Mouse (Mus musculus) hindbrain, embryonic 13.5 days (tissue): ENCODE measurements at regions not wholly inside any gene's neighbourhood (a gene's known extent, or its start where the extent isn't known, plus 50 kb on each side); places are given as distances from the start of the nearest gene placed in this dataset.
"Not testable (repeated sequence)": the region's sequence is repeated elsewhere in the genome, so short reads cannot be mapped to it uniquely, and the experiment has no call there.

Source experiments
- ATAC-seq: fragments of 200-750 bp; cut with Nextera tagmentation; 2 replicates; pipeline ENCODE4 v1.8.0; 2017; ENCODE audit warnings: moderate TSS enrichment; ENCODE audit not compliant: low FRiP score
- H3K27ac ChIP-seq: fragments of 300-500 bp; sonication (generic); 2 replicates; pipeline ENCODE4 v1.5.1; 2015; ENCODE audit warnings: inconsistent platforms, mild to moderate bottlenecking, moderate library complexity
- H3K27me3 ChIP-seq: fragments of 300-500 bp; sonication (generic); 2 replicates; pipeline ENCODE4 v1.6.1; 2015; ENCODE audit warnings: mild to moderate bottlenecking, inconsistent platforms
- H3K36me3 ChIP-seq: fragments of 300-500 bp; sonication (generic); 2 replicates; pipeline ENCODE4 v1.6.1; 2015; ENCODE audit warnings: mild to moderate bottlenecking, inconsistent platforms
- H3K4me1 ChIP-seq: fragments of 300-500 bp; sonication (generic); replicated peaks from 2 replicates; pipeline ENCODE4 v1.6.1; 2015; ENCODE audit warnings: inconsistent platforms
- H3K4me2 ChIP-seq: fragments of 300-500 bp; sonication (generic); 2 replicates; pipeline ENCODE4 v1.6.1; 2015; ENCODE audit warnings: inconsistent platforms, mild to moderate bottlenecking, moderate library complexity
- H3K4me3 ChIP-seq: fragments of 300-500 bp; sonication (generic); 2 replicates; pipeline ENCODE4 v1.5.1; 2015; ENCODE audit warnings: mild to moderate bottlenecking, inconsistent platforms
- H3K9ac ChIP-seq: fragments of 300-500 bp; sonication (generic); 2 replicates; pipeline ENCODE4 v1.6.1; 2015; ENCODE audit warnings: mild to moderate bottlenecking, inconsistent platforms
- H3K9me3 ChIP-seq: fragments of 300-500 bp; sonication (generic); 2 replicates; pipeline ENCODE4 v1.6.1; 2016; ENCODE audit warnings: inconsistent platforms
- WGBS: fragments of 180-500 bp; shearing (Covaris S2); methylation state at CpG from one replicate; pipeline ENCODE4 v1.1.7; 2015; 5-methylcytosine and 5-hydroxymethylcytosine counted together

- H3K9ac ChIP-seq = no peak overlapping the region
- no peaks in the 10 kb centered on the region for H3K36me3 ChIP-seq
- H3K4me2 ChIP-seq = no peak overlapping the region
- H3K4me1 ChIP-seq = 0 out of 2 replicates have a peak, but pooled peaks cover 2% of the 10 kb centered on the region
- no peaks in the 10 kb centered on the region for H3K9me3 ChIP-seq
- H3K4me3 ChIP-seq = no peak overlapping the region
- H3K27me3 ChIP-seq = 0 out of 2 replicates have a peak, but pooled peaks cover 3% of the 10 kb centered on the region
- no peak for ATAC-seq
- no peak overlapping the region for H3K27ac ChIP-seq
- WGBS = 71% methylated on average over 12 of the region's 12 CpGs
These were observed 292.2 kb downstream of the Setd4 start for GRCm38 (mm10) chr16:93311644-93312043.

GRCm38 (mm10) chr16:93308666-93309360 lies 295.1 kb downstream of the Setd4 start:
- no peaks in the 10 kb centered on the region for H3K27me3 ChIP-seq
- no peaks in the 10 kb centered on the region for H3K36me3 ChIP-seq
- 0 out of 2 replicates have a peak, but pooled peaks cover 2% of the 10 kb centered on the region for H3K4me1 ChIP-seq
- WGBS = 93% methylated on average over 2 of the region's 2 CpGs
- no peak for ATAC-seq
- H3K27ac ChIP-seq = no peak overlapping the region
- no peak overlapping the region for H3K4me2 ChIP-seq
- H3K9me3 ChIP-seq = no peaks in the 10 kb centered on the region
- no peak overlapping the region for H3K9ac ChIP-seq
- H3K4me3 ChIP-seq = no peak overlapping the region

GRCm38 (mm10) chr16:93306951-93307350 lies 296.9 kb downstream of the Setd4 start:
- H3K27ac ChIP-seq = no peak overlapping the region
- ATAC-seq = no peak
- H3K4me2 ChIP-seq = no peak overlapping the region
- no peaks in the 10 kb centered on the region for H3K36me3 ChIP-seq
- WGBS = 92% methylated on average over 18 of the region's 18 CpGs
- H3K4me3 ChIP-seq = no peak overlapping the region
- H3K27me3 ChIP-seq = no peaks in the 10 kb centered on the region
- H3K4me1 ChIP-seq = no peaks in the 10 kb centered on the region
- H3K9me3 ChIP-seq = no peaks in the 10 kb centered on the region
- no peak overlapping the region for H3K9ac ChIP-seq

- H3K36me3 ChIP-seq, H3K27ac ChIP-seq, H3K4me1 ChIP-seq, H3K9ac ChIP-seq, H3K9me3 ChIP-seq, H3K27me3 ChIP-seq, H3K4me2 ChIP-seq, H3K4me3 ChIP-seq, ATAC-seq: not testable (repeated sequence)
- WGBS = 42% methylated on average over 7 of the region's 7 CpGs
These were observed 297.7 kb downstream of the Setd4 start for GRCm38 (mm10) chr16:93306140-93306539.

- no peak overlapping the region for H3K4me3 ChIP-seq
- no peak for ATAC-seq
- H3K36me3 ChIP-seq = no peaks in the 10 kb centered on the region
- WGBS = 43% methylated on average over 5 of the region's 5 CpGs
- peaks cover 14% of the 10 kb centered on the region for H3K4me1 ChIP-seq
- no peak overlapping the region for H3K4me2 ChIP-seq
- H3K9me3 ChIP-seq = no peaks in the 10 kb centered on the region
- H3K27ac ChIP-seq = no peak overlapping the region
- peaks cover 66% of the 10 kb centered on the region for H3K27me3 ChIP-seq
- H3K9ac ChIP-seq = no peak overlapping the region
These were observed 309.4 kb downstream of the Setd4 start for GRCm38 (mm10) chr16:93294430-93294829.

- Histone ChIP-seq H3K27me3 (peaks cover 66% of the 10 kb centered on the region), H3K4me1 (peaks cover 14% of the 10 kb centered on the region), H3K27ac (no peak overlapping the region), H3K4me3 (no peak overlapping the region), H3K9ac (no peak overlapping the region), H3K9me3 (no peaks in the 10 kb centered on the region), H3K36me3 (no peaks in the 10 kb centered on the region), H3K4me2 (no peak overlapping the region)
- 0 out of 2 replicates have a peak, but pooled peaks have one; percentile 63 for ATAC-seq
- 23% methylated on average over 13 of the region's 13 CpGs for WGBS
These were observed 310.8 kb downstream of the Setd4 start for GRCm38 (mm10) chr16:93292965-93293653.

- no peak for ATAC-seq
- WGBS = 27% methylated on average over 14 of the region's 14 CpGs
- H3K27me3 ChIP-seq = peaks cover 70% of the 10 kb centered on the region
These were observed 311.6 kb downstream of the Setd4 start for GRCm38 (mm10) chr16:93292181-93292834.

GRCm38 (mm10) chr16:93288036-93288435 lies 315.8 kb downstream of the Setd4 start:
- H3K9me3 ChIP-seq = no peaks in the 10 kb centered on the region
- no peak overlapping the region for H3K4me3 ChIP-seq
- no peaks in the 10 kb centered on the region for H3K36me3 ChIP-seq
- no peak for ATAC-seq
- H3K27me3 ChIP-seq = peaks cover 47% of the 10 kb centered on the region
- H3K4me1 ChIP-seq = peaks cover 12% of the 10 kb centered on the region
- no peak overlapping the region for H3K4me2 ChIP-seq
- WGBS = 78% methylated on average over 3 of the region's 3 CpGs
- no peak overlapping the region for H3K27ac ChIP-seq
- H3K9ac ChIP-seq = no peak overlapping the region

More at GRCm38 (mm10) chr16:93292181-93292834, 311.6 kb downstream of the Setd4 start:
- Histone ChIP-seq H3K4me1 (peaks cover 14% of the 10 kb centered on the region), H3K9me3 (no peaks in the 10 kb centered on the region), H3K36me3 (no peaks in the 10 kb centered on the region), H3K27ac (no peak overlapping the region), H3K4me3 (no peak overlapping the region), H3K4me2 (0 out of 2 replicates have a peak overlapping the region, but pooled peaks have one; percentile 15), H3K9ac (no peak overlapping the region)

- peaks cover 6% of the 10 kb centered on the region for H3K4me1 ChIP-seq
- H3K27me3 ChIP-seq = peaks cover 42% of the 10 kb centered on the region
- H3K9ac ChIP-seq = no peak overlapping the region
- no peaks in the 10 kb centered on the region for H3K9me3 ChIP-seq
- H3K36me3 ChIP-seq = no peaks in the 10 kb centered on the region
- ATAC-seq = no peak
- H3K4me2 ChIP-seq = no peak overlapping the region
- 85% methylated on average over 2 of the region's 2 CpGs for WGBS
- no peak overlapping the region for H3K4me3 ChIP-seq
- no peak overlapping the region for H3K27ac ChIP-seq
These were observed 316.3 kb downstream of the Setd4 start for GRCm38 (mm10) chr16:93287520-93287919.

GRCm38 (mm10) chr16:93286816-93287215 lies 317.0 kb downstream of the Setd4 start:
- H3K9me3 ChIP-seq = no peaks in the 10 kb centered on the region
- no peak for ATAC-seq

GRCm38 (mm10) chr16:93285191-93285590 lies 318.7 kb downstream of the Setd4 start:
- peaks cover 7% of the 10 kb centered on the region for H3K4me1 ChIP-seq
- H3K4me2 ChIP-seq = no peak overlapping the region
- H3K9me3 ChIP-seq = no peaks in the 10 kb centered on the region
- no peaks in the 10 kb centered on the region for H3K36me3 ChIP-seq
- no peak overlapping the region for H3K4me3 ChIP-seq
- H3K27ac ChIP-seq = no peak overlapping the region
- 96% methylated on average over 6 of the region's 6 CpGs for WGBS
- H3K9ac ChIP-seq = no peak overlapping the region
- peaks cover 39% of the 10 kb centered on the region for H3K27me3 ChIP-seq
- ATAC-seq = no peak

More at GRCm38 (mm10) chr16:93286816-93287215, 317.0 kb downstream of the Setd4 start:
- Histone ChIP-seq H3K9ac (no peak overlapping the region), H3K4me1 (peaks cover 6% of the 10 kb centered on the region), H3K27me3 (peaks cover 45% of the 10 kb centered on the region), H3K27ac (no peak overlapping the region), H3K36me3 (no peaks in the 10 kb centered on the region), H3K4me3 (no peak overlapping the region), H3K4me2 (no peak overlapping the region)
- WGBS = 70% methylated on average over 3 of the region's 3 CpGs

- Histone ChIP-seq H3K4me3 (no peak overlapping the region), H3K36me3 (no peaks in the 10 kb centered on the region), H3K4me1 (peaks cover 12% of the 10 kb centered on the region), H3K27me3 (peaks cover 21% of the 10 kb centered on the region), H3K9ac (no peak overlapping the region), H3K9me3 (no peaks in the 10 kb centered on the region), H3K27ac (peak overlapping the region; percentile 6; the same call in 1 of the 2 replicates), H3K4me2 (no peak overlapping the region)
- no peak for ATAC-seq
- 22% methylated on average over 1 of the region's 1 CpGs for WGBS
These were observed 322.1 kb downstream of the Setd4 start for GRCm38 (mm10) chr16:93281715-93282114.
